Mouse (Mus musculus): ENCODE results near the gene Adgra1.

DNA sequence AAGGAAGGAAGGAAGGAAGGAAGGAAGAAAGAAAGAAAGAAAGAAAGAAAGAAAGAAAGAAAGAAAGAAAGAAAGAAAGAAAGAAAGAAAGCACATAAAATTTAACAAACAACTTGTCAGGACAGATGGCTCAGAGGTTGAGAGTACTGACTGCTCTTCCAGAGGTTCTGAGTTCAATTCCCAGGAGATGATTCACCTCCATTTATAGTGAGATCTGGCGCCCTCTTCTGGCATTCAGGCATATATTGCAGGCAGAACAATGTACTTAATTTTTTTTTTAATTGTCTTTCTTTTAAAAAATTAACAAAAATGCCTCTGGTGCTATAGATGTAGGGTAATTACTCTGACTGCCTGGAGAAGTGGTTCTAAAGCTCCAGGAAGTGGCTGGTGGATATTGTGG lies 82.4 kb downstream of the Adgra1 start:
- TF ChIP-seq CTCF (IDR thresholded peaks at IDR 0.05; ENCODE audit: low read depth, low read length) (no peak), EP300 (IDR thresholded peaks at IDR 0.05; ENCODE audit: insufficient read depth, low read depth, low read length) (no peak), POLR2A (IDR thresholded peaks at IDR 0.05; ENCODE audit: insufficient read depth, low read length) (no peak)
